Mouse (Mus musculus) stomach, embryonic 16.5 days (tissue): ENCODE data around the gene Slit3. TPM values are rescaled to one million over a fixed set of nuclear protein-coding genes. Genes with fewer than 3 reads are reported as not detected.
A peak's percentile ranks its signal among the peaks of the same experiment; 100 is the strongest.

Source experiments
- ATAC-seq: fragments of 200-750 bp; cut with Nextera tagmentation; 2 replicates; pipeline ENCODE4 v1.8.0; 2017; ENCODE audit warnings: moderate number of reproducible peaks, moderate TSS enrichment; ENCODE audit not compliant: insufficient read depth, low FRiP score
- H3K27ac ChIP-seq: fragments of 300-500 bp; sonication (generic); 2 replicates; pipeline ENCODE4 v1.5.1; 2014; ENCODE audit warnings: low read length
- H3K27me3 ChIP-seq: fragments of 300-500 bp; sonication (generic); 2 replicates; pipeline ENCODE4 v1.6.1; 2014; ENCODE audit warnings: low read length, control low read depth, mixed read lengths; ENCODE audit not compliant: control insufficient read depth, insufficient read depth
- H3K36me3 ChIP-seq: fragments of 300-500 bp; sonication (generic); 2 replicates; pipeline ENCODE4 v1.6.1; 2014; ENCODE audit warnings: low read length; ENCODE audit not compliant: control insufficient read depth, insufficient read depth
- H3K4me1 ChIP-seq: fragments of 300-500 bp; sonication (generic); 2 replicates; pipeline ENCODE4 v1.6.1; 2014; ENCODE audit warnings: low read length, control low read depth, mixed read lengths; ENCODE audit not compliant: control insufficient read depth, insufficient read depth
- H3K4me2 ChIP-seq: fragments of 300-500 bp; sonication (generic); 2 replicates; pipeline ENCODE4 v1.6.1; 2014; ENCODE audit warnings: low read depth, low read length, mixed read lengths
- H3K4me3 ChIP-seq: fragments of 300-500 bp; sonication (generic); replicated peaks from 2 replicates; pipeline ENCODE4 v1.5.1; 2014; ENCODE audit warnings: mild to moderate bottlenecking, low read length
- H3K9ac ChIP-seq: fragments of 300-500 bp; sonication (generic); 2 replicates; pipeline ENCODE4 v1.6.1; 2014; ENCODE audit warnings: low read length
- H3K9me3 ChIP-seq: fragments of 300-500 bp; sonication (generic); replicated peaks from 2 replicates; pipeline ENCODE4 v1.6.1; 2016; ENCODE audit warnings: low read length, control low read depth; ENCODE audit not compliant: control insufficient read depth
- WGBS: fragments of 180-500 bp; shearing (Covaris S2); extraction: QIAGEN DNeasy Blood & Tissue Kit; methylation state at CpG from one replicate; pipeline ENCODE4 v1.1.7; 2014; 5-methylcytosine and 5-hydroxymethylcytosine counted together
- polyA plus RNA-seq: library from polyadenylated mRNA; unstranded; fragments of >200 nt; fragmentation: Nextera tagmentation; extraction: Ambion mirVana; gene quantifications from 2 replicates; pipeline ENCODE4 v1.2.1, GENCODE M21; 2015

Gene Slit3
- polyA plus RNA-seq, 1 experiment from 2014 or later = 9.4 TPM

DNA sequence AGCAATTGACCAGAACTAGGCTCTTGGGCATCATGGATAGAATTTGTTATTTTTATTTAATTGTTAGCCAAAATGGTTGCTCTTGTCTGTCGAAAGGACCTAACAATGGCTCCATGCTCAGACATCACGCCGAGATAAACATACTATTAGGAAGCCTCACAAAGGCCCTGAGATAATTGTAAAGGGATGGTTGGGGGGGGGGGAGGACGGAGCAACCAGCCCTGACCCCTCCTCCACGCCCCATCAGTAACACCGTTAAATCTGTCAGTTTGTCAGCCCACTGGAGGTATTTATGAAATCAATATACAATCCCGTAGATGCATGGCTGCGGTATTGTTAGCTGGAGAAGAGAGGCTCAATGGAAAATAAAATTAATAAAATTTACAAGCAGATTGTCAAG is 383.9 kb downstream of the Slit3 start:
- no peak overlapping the region for H3K4me2 ChIP-seq
- no peak for ATAC-seq
- H3K36me3 ChIP-seq = no peaks in the 10 kb centered on the region
- no peaks in the 10 kb centered on the region for H3K4me1 ChIP-seq
- H3K27ac ChIP-seq = no peak overlapping the region
- WGBS = 64% methylated on average over 8 of the region's 8 CpGs
- H3K27me3 ChIP-seq = no peaks in the 10 kb centered on the region
- no peaks in the 10 kb centered on the region for H3K9me3 ChIP-seq
- no peak overlapping the region for H3K9ac ChIP-seq
- H3K4me3 ChIP-seq = no peak overlapping the region

DNA sequence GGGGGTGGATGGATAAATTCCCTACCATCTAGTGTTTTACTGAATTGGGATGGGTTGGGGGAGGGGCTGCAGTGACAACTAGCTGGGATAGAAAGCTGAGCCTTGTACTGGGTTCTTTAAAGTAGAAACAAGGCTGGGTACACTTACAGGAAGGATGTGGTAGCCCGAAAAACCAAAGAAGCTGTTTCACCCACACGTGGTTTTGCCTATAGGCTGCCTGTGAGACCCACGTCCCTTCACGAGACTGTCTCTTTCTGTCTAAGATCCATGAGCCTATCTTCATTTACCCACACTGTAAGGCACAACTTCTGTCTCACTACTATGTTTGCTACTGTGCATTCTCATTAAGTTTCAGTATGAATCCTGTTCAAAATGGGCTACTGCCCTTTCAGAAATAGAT is 384.3 kb downstream of the Slit3 start:
- no peak for ATAC-seq
- Histone ChIP-seq H3K4me1 (no peaks in the 10 kb centered on the region), H3K9ac (no peak overlapping the region), H3K27ac (no peak overlapping the region), H3K4me3 (no peak overlapping the region), H3K27me3 (no peaks in the 10 kb centered on the region), H3K36me3 (no peaks in the 10 kb centered on the region), H3K4me2 (no peak overlapping the region), H3K9me3 (no peaks in the 10 kb centered on the region)
- 78% methylated on average over 4 of the region's 4 CpGs for WGBS

DNA sequence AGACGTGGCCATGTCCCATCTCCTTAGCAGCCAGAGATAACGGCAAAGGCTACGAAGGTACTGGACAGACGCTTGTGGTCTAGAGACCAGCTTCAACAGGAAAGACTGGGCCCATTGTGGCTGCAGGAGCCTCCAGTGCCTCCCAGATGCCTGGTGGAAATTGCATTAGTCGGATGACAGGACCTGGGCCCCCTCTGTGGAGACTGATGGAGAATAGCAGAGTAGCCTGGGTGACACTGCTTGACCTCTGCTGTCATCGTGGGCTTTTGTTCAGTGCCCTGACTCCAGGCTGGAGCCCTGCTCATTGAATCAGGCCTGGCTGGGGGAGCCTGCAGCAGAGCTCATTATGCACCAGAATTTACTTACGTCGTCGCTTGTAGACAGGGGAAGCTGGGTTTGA is 384.8 kb downstream of the Slit3 start:
- no peak overlapping the region for H3K27ac ChIP-seq
- no peaks in the 10 kb centered on the region for H3K27me3 ChIP-seq
- no peaks in the 10 kb centered on the region for H3K4me1 ChIP-seq
- no peaks in the 10 kb centered on the region for H3K9me3 ChIP-seq
- 46% methylated on average over 9 of the region's 9 CpGs for WGBS
- H3K36me3 ChIP-seq = no peaks in the 10 kb centered on the region
- no peak overlapping the region for H3K4me2 ChIP-seq
- no peak overlapping the region for H3K4me3 ChIP-seq
- H3K9ac ChIP-seq = no peak overlapping the region
- no peak for ATAC-seq

GRCm38 (mm10) chr11:35507781-35508390 is 386.9 kb downstream of the Slit3 start:
- H3K27ac ChIP-seq = no peak overlapping the region
- H3K27me3 ChIP-seq = no peaks in the 10 kb centered on the region
- H3K4me3 ChIP-seq = no peak overlapping the region
- no peak; the same call in 1 of the 2 replicates for ATAC-seq
- H3K36me3 ChIP-seq = no peaks in the 10 kb centered on the region
- H3K4me2 ChIP-seq = no peak overlapping the region
- no peaks in the 10 kb centered on the region for H3K9me3 ChIP-seq
- H3K9ac ChIP-seq = no peak overlapping the region
- no peaks in the 10 kb centered on the region for H3K4me1 ChIP-seq
- 58% methylated on average over 9 of the region's 9 CpGs for WGBS

DNA sequence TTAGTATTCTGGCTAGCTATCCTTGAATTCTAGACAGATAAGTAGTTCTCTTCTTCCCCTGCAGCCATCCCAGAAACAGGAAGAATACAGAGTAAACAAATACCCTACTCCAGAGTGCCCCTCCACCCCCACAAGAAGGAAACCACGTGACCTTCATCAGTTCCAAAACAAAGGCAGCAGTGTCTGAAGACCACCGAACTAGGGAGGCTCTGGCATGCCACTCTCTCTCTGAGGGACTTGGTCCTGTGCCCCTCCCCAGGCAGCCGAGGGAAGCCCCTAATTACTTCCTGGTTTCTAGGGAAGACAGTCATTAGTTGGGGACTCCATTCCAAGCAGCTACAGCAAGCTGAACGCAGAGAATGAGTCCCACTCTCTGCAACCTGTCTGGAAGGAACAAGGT is 391.7 kb downstream of the Slit3 start:
- Histone ChIP-seq H3K9me3 (no peaks in the 10 kb centered on the region), H3K36me3 (no peaks in the 10 kb centered on the region), H3K4me3 (no peak overlapping the region), H3K4me2 (no peak overlapping the region), H3K4me1 (no peaks in the 10 kb centered on the region), H3K27ac (no peak overlapping the region), H3K9ac (no peak overlapping the region), H3K27me3 (no peaks in the 10 kb centered on the region)
- no peak for ATAC-seq
- 5% methylated on average over 4 of the region's 4 CpGs for whole genome bisulfite sequencing

DNA sequence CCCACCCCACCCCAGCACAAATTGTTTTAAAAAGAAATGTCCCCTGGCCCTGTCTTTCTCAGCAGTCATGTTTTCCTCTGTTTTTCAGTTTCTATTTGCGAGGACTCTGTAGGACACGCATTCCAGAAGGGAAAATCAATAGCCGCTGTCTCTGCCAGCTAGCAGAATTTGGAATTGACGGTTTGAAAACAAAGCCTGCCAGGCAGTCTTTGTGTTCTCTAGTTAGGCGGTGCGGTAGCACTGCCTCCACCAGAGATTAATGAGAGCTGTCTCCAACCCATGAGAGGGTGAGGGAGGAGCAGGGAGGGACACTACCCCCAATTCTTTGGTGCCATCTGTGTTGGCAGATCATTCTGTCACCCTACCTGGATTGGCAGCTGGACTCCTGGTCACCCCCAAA is 392.3 kb downstream of the Slit3 start:
- WGBS = 34% methylated on average over 6 of the region's 6 CpGs
- Histone ChIP-seq H3K9ac (no peak overlapping the region), H3K27ac (no peak overlapping the region), H3K27me3 (no peaks in the 10 kb centered on the region), H3K4me3 (no peak overlapping the region), H3K4me2 (no peak overlapping the region), H3K4me1 (no peaks in the 10 kb centered on the region), H3K9me3 (no peaks in the 10 kb centered on the region), H3K36me3 (no peaks in the 10 kb centered on the region)
- ATAC-seq = no peak

DNA sequence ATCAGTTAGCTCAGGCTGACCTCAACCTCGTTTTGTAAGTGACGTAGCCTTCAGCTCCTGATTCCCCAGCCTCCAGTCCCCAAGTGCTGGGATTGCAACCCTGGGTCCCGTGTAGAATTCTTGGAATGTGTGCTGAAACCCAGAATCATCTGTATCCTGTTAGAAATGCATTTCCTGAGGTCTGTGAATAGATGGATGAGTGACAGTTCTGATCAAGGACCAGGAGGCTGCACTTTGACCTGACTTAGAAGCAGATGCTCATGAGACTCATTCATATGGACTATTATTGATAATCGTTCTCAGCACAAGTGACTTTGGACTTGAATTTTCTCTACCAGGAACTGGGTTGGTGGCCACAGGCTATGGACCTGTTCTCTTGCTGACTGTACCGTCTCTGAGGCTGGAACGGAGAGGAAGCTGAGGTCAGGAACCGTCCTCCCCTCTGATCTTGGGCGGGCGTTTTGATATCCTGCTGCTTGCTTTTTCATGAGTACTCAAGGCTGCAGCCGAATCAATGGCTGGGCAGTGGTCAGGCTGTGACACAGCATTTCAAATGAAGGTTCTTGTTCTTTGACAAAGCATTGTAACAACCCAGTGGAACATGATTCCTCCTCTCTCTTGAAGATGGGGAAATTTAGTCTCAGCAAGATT is 401.9 kb downstream of the Slit3 start:
- 59% methylated on average over 10 of the region's 10 CpGs for WGBS
- Histone ChIP-seq H3K9ac (no peak overlapping the region), H3K27ac (no peak overlapping the region), H3K27me3 (no peaks in the 10 kb centered on the region), H3K36me3 (no peaks in the 10 kb centered on the region), H3K4me3 (no peak overlapping the region), H3K4me2 (no peak overlapping the region), H3K9me3 (no peaks in the 10 kb centered on the region), H3K4me1 (no peaks in the 10 kb centered on the region)
- ATAC-seq = no peak

- Histone ChIP-seq H3K9me3 (no peaks in the 10 kb centered on the region), H3K4me2 (no peak overlapping the region), H3K36me3 (no peaks in the 10 kb centered on the region), H3K4me3 (no peak overlapping the region), H3K4me1 (no peaks in the 10 kb centered on the region), H3K9ac (no peak overlapping the region), H3K27me3 (no peaks in the 10 kb centered on the region), H3K27ac (no peak overlapping the region)
- ATAC-seq = 0 out of 2 replicates have a peak, but pooled peaks have one; percentile 25
- 74% methylated on average over 4 of the region's 4 CpGs for WGBS
Measured at GRCm38 (mm10) chr11:35523773-35524172, 402.7 kb downstream of the Slit3 start.

DNA sequence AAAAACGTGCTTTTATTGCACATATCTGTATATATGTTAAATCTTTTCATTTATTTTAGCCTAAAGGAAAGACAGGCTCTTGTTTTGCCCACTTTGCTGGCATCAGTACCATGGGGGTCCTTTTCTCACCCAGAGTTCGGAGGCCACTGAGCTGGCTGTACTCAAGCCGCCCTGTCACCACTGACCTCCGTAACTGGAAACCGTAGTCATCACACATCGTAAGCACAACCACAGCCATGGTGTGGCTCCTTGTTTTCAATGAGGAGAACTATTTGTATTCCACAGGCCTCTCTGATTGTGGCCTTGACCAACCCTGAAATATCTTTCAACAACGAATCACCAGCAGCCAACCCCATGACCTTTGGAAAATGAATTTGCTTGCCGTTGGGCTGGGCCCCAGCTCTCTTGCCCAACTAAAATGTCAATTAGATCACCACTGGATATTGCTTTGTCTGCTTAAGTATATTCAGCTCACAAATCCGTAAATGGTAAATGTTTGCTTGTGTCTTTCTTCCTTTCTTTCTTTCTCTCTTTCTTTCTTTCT is 405.3 kb downstream of the Slit3 start:
- Histone ChIP-seq H3K36me3 (no peaks in the 10 kb centered on the region), H3K9me3 (no peaks in the 10 kb centered on the region), H3K4me1 (no peaks in the 10 kb centered on the region), H3K4me2 (no peak overlapping the region), H3K4me3 (no peak overlapping the region), H3K27ac (no peak overlapping the region), H3K27me3 (no peaks in the 10 kb centered on the region), H3K9ac (no peak overlapping the region)
- ATAC-seq = no peak
- 73% methylated on average over 9 of the region's 9 CpGs for WGBS
